12 mouse cellular contexts compared by ENCODE assay signal in the genomic region with DNA sequence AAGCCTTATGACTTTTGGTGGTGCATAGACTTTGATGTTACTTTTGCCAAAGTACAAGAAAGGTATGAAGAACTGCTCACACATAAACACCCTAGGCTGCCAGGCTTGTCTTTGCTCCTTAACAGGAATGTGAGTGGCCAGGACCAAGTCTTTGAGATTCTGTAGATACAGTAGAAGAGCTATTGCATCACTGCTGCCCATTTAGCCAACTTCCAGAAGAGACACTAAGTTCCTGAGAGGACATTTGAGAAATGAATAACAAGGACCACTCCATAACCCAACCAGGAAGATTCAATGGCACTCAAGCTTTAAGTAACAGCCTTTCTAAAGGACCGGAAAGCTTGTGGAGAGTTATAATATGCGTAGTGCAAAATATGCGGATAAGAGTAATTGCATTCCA.
"Had no signal": no experiment of that assay in that cellular context is flagged by ENCODE, and none has a peak within 500 bp of the region (broad histone marks: within the 10 kb centered on the region; RNA-seq: fewer than 3 reads in every experiment).

No protein-coding gene starts in this region.

- H3K36me3 ChIP-seq: midbrain, embryonic 13.5 days had no signal

- H3K9ac ChIP-seq: limb, embryonic 13.5 days; liver, embryonic 14.5 days; midbrain, embryonic 13.5 days had no signal

- H3K4me3 ChIP-seq: limb, embryonic 13.5 days; midbrain, embryonic 13.5 days had no signal

- H3K9me3 ChIP-seq: limb, embryonic 13.5 days; midbrain, embryonic 13.5 days had no signal

- H3K27ac ChIP-seq: kidney, postnatal 0 days; limb, embryonic 13.5 days; liver, embryonic 14.5 days; midbrain, embryonic 13.5 days had no signal

- ATAC-seq: inflammation-experienced regulatory T-cells, adult 6 months; intestine, postnatal 0 days; midbrain, embryonic 13.5 days had no signal

- H3K4me2 ChIP-seq: limb, embryonic 13.5 days; midbrain, embryonic 13.5 days had no signal

- H3K27me3 ChIP-seq: midbrain, embryonic 13.5 days had no signal

- DNase-seq: kidney, adult 9 months; layer of hippocampus, adult 9-11 months; layer of hippocampus, postnatal 36 days; right cerebral cortex, adult 18-20 months; right cerebral cortex, postnatal 25 days; thymus, postnatal 36 days had no signal
